Mouse (Mus musculus) neural tube, embryonic 14.5 days (tissue): Measurements from ENCODE around the gene Dclk1. TPM values are rescaled to one million over a fixed set of nuclear protein-coding genes. Genes with fewer than 3 reads are reported as not detected.

ENCODE experiments used
- ATAC-seq: fragments of 200-750 bp; cut with Nextera tagmentation; 2 replicates; pipeline ENCODE4 v1.8.0; 2017; ENCODE audit warnings: low read depth, mild to moderate bottlenecking, moderate TSS enrichment, moderate library complexity
- H3K27ac ChIP-seq: fragments of 300-500 bp; sonication (generic); 2 replicates; pipeline ENCODE4 v1.5.1; 2014; ENCODE audit warnings: low read depth, mild to moderate bottlenecking, control low read depth, low read length, moderate library complexity, mixed read lengths
- H3K27me3 ChIP-seq: fragments of 300-500 bp; sonication (generic); 2 replicates; pipeline ENCODE4 v1.6.1; 2014; ENCODE audit warnings: low read length; ENCODE audit not compliant: control insufficient read depth, insufficient read depth
- H3K36me3 ChIP-seq: fragments of 300-500 bp; sonication (generic); 2 replicates; pipeline ENCODE4 v1.6.1; 2014; ENCODE audit warnings: low read length, mixed read lengths; ENCODE audit not compliant: control insufficient read depth, insufficient read depth
- H3K4me1 ChIP-seq: fragments of 300-500 bp; sonication (generic); 2 replicates; pipeline ENCODE4 v1.6.1; 2014; ENCODE audit warnings: low read length; ENCODE audit not compliant: control insufficient read depth, insufficient read depth
- H3K4me2 ChIP-seq: fragments of 300-500 bp; sonication (generic); 2 replicates; pipeline ENCODE4 v1.6.1; 2014; ENCODE audit warnings: mild to moderate bottlenecking, low read depth, low read length, control low read depth
- H3K4me3 ChIP-seq: fragments of 300-500 bp; sonication (generic); 2 replicates; pipeline ENCODE4 v1.5.1; 2014; ENCODE audit warnings: low read depth, low read length, control low read depth, mixed read lengths
- H3K9ac ChIP-seq: fragments of 300-500 bp; sonication (generic); replicated peaks from 2 replicates; pipeline ENCODE4 v1.6.1; 2014; ENCODE audit warnings: low read depth, mild to moderate bottlenecking, control low read depth, low read length, mixed read lengths
- H3K9me3 ChIP-seq: fragments of 300-500 bp; sonication (generic); 2 replicates; pipeline ENCODE4 v1.6.1; 2016; ENCODE audit warnings: low read length; ENCODE audit not compliant: control insufficient read depth
- WGBS: fragments of 180-500 bp; shearing (Covaris S2); extraction: QIAGEN DNeasy Blood & Tissue Kit; methylation state at CpG from one replicate; pipeline ENCODE4 v1.1.7; 2014; 5-methylcytosine and 5-hydroxymethylcytosine counted together
- polyA plus RNA-seq: library from polyadenylated mRNA; unstranded; fragments of >200 nt; fragmentation: Nextera tagmentation; extraction: Ambion mirVana; gene quantifications from 2 replicates; pipeline ENCODE4 v1.2.1, GENCODE M21; 2014

Dclk1 gene
- polyA plus RNA-seq, 1 experiment from 2014 or later = 297 TPM

DNA sequence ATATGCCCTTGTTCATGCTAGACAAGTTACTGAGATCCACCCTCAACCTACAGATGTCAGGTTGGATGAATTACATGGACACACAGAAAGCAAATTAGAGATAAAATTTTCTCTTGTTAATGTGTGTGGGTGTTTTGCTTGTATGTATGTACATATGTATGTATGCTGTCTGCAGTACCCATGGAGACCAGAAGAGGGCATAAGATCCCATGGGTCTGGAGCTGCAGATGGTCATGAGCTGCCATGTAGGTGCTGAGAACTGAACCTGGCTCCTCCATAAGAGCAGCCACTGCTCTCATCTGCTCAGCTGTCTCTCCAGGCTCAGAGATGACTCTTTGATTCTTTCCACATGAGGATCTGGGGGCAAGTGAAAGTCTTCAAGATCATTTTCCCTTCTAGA lies 89.5 kb downstream of the Dclk1 start:
- no peak overlapping the region for H3K9ac ChIP-seq
- no peak overlapping the region for H3K4me2 ChIP-seq
- H3K4me3 ChIP-seq = no peak overlapping the region
- H3K27me3 ChIP-seq = no peaks in the 10 kb centered on the region
- H3K9me3 ChIP-seq = no peaks in the 10 kb centered on the region
- no peak for ATAC-seq
- no peaks in the 10 kb centered on the region; the same call in 1 of the 2 replicates for H3K4me1 ChIP-seq
- H3K27ac ChIP-seq = no peak overlapping the region
- H3K36me3 ChIP-seq = no peaks in the 10 kb centered on the region

DNA sequence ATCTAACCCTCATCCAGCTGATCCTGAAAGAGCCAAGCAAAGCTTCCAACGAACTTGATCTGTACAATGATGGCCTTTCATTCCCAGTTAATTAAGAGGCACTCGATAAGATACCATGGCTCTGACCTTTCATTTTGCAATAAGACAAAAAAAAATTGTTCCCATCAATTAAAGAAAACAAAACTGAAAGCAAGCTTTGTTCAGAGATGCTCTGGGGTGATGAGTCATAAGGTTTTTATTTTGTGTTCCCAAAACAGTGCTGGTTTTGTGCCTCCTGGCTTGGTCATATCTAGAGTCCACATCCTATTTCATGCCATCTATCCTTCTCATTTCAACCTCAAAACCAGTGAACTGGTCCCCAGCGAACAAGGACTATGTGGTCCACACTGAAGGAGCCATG lies 91.3 kb downstream of the Dclk1 start:
- no peak overlapping the region for H3K4me3 ChIP-seq
- H3K36me3 ChIP-seq = no peaks in the 10 kb centered on the region
- no peaks in the 10 kb centered on the region for H3K27me3 ChIP-seq
- no peaks in the 10 kb centered on the region for H3K9me3 ChIP-seq
- WGBS = 85% methylated on average over 3 of the region's 3 CpGs
- no peaks in the 10 kb centered on the region; the same call in 1 of the 2 replicates for H3K4me1 ChIP-seq
- ATAC-seq = no peak
- H3K4me2 ChIP-seq = no peak overlapping the region
- no peak overlapping the region for H3K9ac ChIP-seq
- no peak overlapping the region for H3K27ac ChIP-seq

DNA sequence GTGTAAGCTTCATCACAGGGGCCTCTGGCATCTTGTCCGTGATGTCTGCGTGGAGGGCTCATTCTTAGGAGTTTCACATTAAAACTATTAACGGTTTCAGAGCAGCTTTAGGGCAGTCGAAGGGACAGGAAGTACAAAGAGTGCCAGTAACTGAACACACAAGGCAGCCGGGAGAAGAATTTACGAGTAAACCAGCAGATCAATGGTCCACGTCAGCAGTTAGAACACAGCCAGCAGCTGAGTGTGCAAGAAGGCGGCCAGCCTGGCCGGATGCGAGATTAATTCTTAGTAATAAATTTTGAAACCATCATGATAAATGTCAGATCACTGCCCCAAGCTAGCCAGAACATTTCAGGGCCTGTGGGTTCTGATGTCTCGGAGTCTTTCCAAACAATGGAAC lies 94.7 kb downstream of the Dclk1 start:
- peaks cover 5% of the 10 kb centered on the region; the same call in 1 of the 2 replicates for H3K4me1 ChIP-seq
- no peak overlapping the region for H3K4me3 ChIP-seq
- 37% methylated on average over 11 of the region's 11 CpGs for WGBS
- H3K4me2 ChIP-seq = no peak overlapping the region
- ATAC-seq = peak; percentile 39; the same call in 1 of the 2 replicates
- H3K27ac ChIP-seq = no peak overlapping the region
- no peaks in the 10 kb centered on the region for H3K36me3 ChIP-seq
- H3K9ac ChIP-seq = no peak overlapping the region
- no peaks in the 10 kb centered on the region for H3K27me3 ChIP-seq
- no peaks in the 10 kb centered on the region for H3K9me3 ChIP-seq

DNA sequence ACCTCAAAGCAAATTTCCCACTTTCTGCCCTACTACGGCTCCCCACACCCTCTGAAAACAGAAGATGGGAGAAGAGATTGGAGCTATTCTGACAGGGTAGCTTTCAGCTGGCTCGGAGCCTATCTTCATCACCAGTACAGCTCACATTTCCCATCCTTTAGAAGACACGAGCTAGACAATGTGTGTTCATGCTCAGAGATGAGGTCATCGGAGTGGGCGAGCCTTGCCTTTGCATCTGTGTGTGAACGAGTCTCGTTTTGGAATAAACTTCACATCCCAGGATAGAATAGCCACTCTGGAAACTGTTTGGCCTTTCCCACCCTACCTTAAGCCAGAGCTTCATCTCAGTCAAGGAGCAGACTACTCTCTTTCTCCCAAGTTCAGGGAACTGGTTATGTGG lies 95.5 kb downstream of the Dclk1 start:
- no peak overlapping the region for H3K9ac ChIP-seq
- H3K4me2 ChIP-seq = no peak overlapping the region
- no peak for ATAC-seq
- 90% methylated on average over 7 of the region's 7 CpGs for WGBS
- no peaks in the 10 kb centered on the region for H3K36me3 ChIP-seq
- no peak overlapping the region for H3K4me3 ChIP-seq
- no peaks in the 10 kb centered on the region for H3K9me3 ChIP-seq
- peaks cover 5% of the 10 kb centered on the region; the same call in 1 of the 2 replicates for H3K4me1 ChIP-seq
- H3K27ac ChIP-seq = no peak overlapping the region
- no peaks in the 10 kb centered on the region for H3K27me3 ChIP-seq

DNA sequence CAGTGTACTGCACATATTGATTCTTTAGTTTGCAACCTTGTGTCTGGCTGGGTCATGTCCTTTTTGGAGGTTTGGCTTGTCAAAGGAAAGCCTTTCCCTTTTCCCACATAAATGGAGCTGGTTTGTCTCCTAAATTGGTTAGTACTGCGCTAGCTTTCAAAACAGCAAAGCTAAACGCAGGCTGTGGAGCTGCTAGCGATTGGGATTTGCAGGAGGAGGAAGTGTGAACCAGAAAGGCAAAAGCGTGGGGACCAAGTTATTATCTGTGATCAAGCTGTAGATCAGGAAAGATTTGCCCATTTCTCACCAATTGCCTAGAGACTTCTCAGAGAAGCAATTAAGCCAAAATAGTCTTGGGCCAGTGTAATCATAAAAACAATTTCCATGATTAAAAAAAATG lies 100.3 kb downstream of the Dclk1 start:
- ATAC-seq = no peak
- no peak overlapping the region for H3K4me3 ChIP-seq
- no peak overlapping the region for H3K9ac ChIP-seq
- no peak overlapping the region for H3K4me2 ChIP-seq
- 88% methylated on average over 4 of the region's 4 CpGs for WGBS
- H3K27me3 ChIP-seq = no peaks in the 10 kb centered on the region
- H3K36me3 ChIP-seq = no peaks in the 10 kb centered on the region
- H3K27ac ChIP-seq = no peak overlapping the region
- H3K4me1 ChIP-seq = peaks cover 14% of the 10 kb centered on the region
- H3K9me3 ChIP-seq = no peaks in the 10 kb centered on the region

DNA sequence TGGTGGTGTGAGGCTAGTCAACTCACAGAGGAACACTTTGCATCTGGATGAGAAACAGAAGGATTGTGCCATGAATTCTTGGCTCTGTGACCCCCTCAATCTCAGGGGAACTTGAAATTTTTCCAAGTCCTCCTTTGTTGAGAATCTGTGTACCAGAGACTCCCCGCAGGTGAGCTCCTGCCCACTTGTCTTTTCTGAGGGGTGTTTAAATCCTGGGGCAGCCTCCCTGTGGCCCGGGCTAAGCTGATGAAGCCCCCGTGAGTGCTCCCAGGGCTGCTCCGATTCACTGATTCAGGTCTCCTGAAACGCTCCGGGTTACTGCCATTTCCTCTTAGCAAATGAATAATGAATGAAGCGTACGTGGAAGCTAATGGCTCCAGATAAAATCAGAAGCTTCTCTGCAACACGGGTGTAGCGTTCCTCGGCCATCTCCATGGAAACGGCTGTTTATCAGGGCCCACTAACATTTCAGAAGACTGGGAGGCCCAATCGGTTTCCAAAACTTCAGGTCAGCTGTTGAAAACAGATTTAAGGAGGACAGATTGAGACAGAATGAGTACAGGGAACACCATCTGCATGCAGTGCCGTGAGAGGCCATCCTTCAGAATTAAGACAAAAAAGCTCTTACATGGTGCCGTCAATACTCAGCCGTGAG lies 105.3 kb downstream of the Dclk1 start:
- Histone ChIP-seq H3K36me3 (no peaks in the 10 kb centered on the region), H3K9ac (no peak overlapping the region)
- 8% methylated on average over 16 of the region's 16 CpGs for WGBS

DNA sequence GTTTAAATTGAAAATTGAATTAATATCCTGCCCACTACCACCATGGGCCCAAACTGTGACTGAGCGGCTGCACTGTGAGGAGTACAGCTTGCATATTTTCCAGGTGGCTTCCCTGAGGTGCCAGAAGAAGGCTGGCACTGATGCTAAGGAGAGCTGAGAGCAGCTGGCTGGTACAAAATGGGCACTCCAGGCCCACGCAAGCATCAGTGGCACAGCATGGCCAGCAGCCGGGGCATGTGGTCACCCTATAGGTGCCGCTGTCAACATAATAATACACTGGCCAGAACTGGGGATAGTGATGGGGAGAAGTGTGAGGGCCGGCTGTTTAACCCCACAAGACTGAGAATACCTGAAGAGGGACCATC lies 105.8 kb downstream of the Dclk1 start:
- Histone ChIP-seq H3K36me3 (no peaks in the 10 kb centered on the region), H3K9me3 (no peaks in the 10 kb centered on the region), H3K4me3 (no peak overlapping the region), H3K9ac (no peak overlapping the region), H3K27me3 (no peaks in the 10 kb centered on the region), H3K4me2 (peak overlapping the region; percentile 21; the same call in 1 of the 2 replicates), H3K4me1 (peaks cover 45% of the 10 kb centered on the region), H3K27ac (peak overlapping the region; percentile 77)
- 49% methylated on average over 5 of the region's 5 CpGs for WGBS
- ATAC-seq = no peak; the same call in 1 of the 2 replicates

More for the DNA sequence above, 105.3 kb downstream of the Dclk1 start:
- H3K9me3 ChIP-seq = no peaks in the 10 kb centered on the region
- peak overlapping the region; percentile 21 for H3K4me2 ChIP-seq
- peaks cover 41% of the 10 kb centered on the region for H3K4me1 ChIP-seq
- H3K27me3 ChIP-seq = no peaks in the 10 kb centered on the region
- peak overlapping the region; percentile 77 for H3K27ac ChIP-seq
- H3K4me3 ChIP-seq = no peak overlapping the region
- ATAC-seq = peak; percentile 50

DNA sequence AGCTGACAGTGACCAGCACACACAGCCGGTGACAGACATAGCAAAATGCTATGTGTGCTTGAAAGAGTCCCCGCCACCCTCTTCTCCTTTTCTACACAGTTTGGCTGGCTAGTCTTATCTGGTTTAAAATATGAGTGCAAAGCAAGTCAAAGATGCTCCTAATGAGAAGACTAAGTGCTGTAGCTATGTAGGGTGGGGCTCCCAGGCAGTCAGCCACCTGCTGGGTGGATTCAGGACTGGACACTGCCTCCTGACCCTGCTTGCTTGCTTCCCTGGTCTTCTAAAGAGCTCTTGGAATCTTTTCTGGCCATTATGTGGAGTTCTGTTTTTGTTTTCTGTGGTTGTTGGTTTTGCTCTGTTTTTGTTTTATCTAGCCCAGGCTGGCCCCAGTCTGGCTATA lies 108.0 kb downstream of the Dclk1 start:
- Histone ChIP-seq H3K27ac (peak overlapping the region; percentile 16; the same call in 1 of the 2 replicates), H3K27me3 (no peaks in the 10 kb centered on the region), H3K4me1 (peaks cover 54% of the 10 kb centered on the region), H3K36me3 (no peaks in the 10 kb centered on the region), H3K4me3 (no peak overlapping the region), H3K9me3 (no peaks in the 10 kb centered on the region), H3K4me2 (no peak overlapping the region), H3K9ac (no peak overlapping the region)
- ATAC-seq = no peak
- 70% methylated on average over 2 of the region's 2 CpGs for WGBS

DNA sequence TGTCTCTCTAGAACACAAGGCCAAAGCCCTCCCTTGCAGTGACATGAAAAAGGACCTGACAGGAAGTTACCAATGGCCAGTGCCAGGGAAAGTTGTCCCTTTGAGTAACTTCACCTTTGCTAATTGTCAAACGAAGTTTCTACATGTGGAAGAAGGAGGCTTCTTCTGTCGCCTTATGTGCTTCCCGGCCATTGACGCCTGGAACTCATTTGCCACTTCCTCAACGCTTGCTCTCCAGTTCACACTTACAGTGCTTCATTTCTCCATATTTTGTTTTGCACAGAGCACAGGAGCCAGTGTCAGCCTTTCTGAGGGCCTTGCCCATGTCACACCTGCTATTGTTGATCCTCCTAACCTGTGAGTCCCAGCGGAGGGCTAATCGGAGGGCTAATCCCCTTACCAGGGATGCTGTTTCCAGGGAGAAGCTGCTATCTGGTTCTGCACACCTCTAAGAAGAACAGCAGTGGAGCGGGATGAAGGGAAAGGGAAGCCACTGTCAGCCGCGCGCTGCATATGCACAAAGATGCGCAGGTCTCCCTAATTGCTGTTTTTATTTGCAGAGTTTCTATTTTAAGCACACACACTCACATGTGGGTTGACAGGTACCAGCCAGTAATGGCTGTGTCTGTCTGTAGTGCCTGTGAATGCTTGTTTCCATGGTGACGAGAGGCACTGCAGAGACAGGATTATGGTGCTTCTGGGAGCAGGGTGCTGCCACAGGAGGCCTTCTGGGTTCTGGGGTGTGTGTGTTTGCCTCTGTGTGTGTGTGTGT lies 109.3 kb downstream of the Dclk1 start:
- Histone ChIP-seq H3K27ac (peak overlapping the region; percentile 80), H3K9ac (peak overlapping the region; percentile 32), H3K4me3 (no peak overlapping the region), H3K27me3 (no peaks in the 10 kb centered on the region), H3K36me3 (no peaks in the 10 kb centered on the region), H3K4me1 (peaks cover 54% of the 10 kb centered on the region), H3K9me3 (no peaks in the 10 kb centered on the region), H3K4me2 (no peak overlapping the region)
- ATAC-seq = peak; percentile 70
- WGBS = 48% methylated on average over 13 of the region's 13 CpGs
